Mouse (Mus musculus) heart, adult 8-10 months (tissue): ENCODE measurements around the gene Ghr. TPM values are rescaled to one million over a fixed set of nuclear protein-coding genes. Genes with fewer than 3 reads are reported as not detected.

Experiments
- DNase-seq: peaks from one replicate; pipeline ENCODE4 v3.0.0; 2022; ENCODE audit warnings: low spot score
- total RNA-seq, 4 experiments: library from RNA; stranded (reverse); gene quantifications; 2 replicates each; pipeline ENCODE4 v1.2.4; 2022

Ghr gene
- total RNA-seq, 4 experiments from 2014 or later = 156 to 177 (median 174) TPM

GRCm38 (mm10) chr15:3449564-3449963, 133.7 kb downstream of the Ghr start:
- DNase-seq = no peak

GRCm38 (mm10) chr15:3445285-3445909, 137.9 kb downstream of the Ghr start:
- no peak for DNase-seq

- no peak for DNase-seq
Observed at GRCm38 (mm10) chr15:3444448-3445020, 138.8 kb downstream of the Ghr start.

GRCm38 (mm10) chr15:3441506-3442286, 141.6 kb downstream of the Ghr start:
- DNase-seq = no peak

- DNase-seq = peak; percentile 53
Observed at GRCm38 (mm10) chr15:3437381-3437780, 145.9 kb downstream of the Ghr start.

GRCm38 (mm10) chr15:3435637-3436036, 147.7 kb downstream of the Ghr start:
- peak; percentile 46 for DNase-seq

- peak; percentile 31 for DNase-seq
Observed at GRCm38 (mm10) chr15:3434461-3434860, 148.8 kb downstream of the Ghr start.

GRCm38 (mm10) chr15:3433281-3433680, 150.0 kb downstream of the Ghr start:
- DNase-seq = peak; percentile 76

- DNase-seq = no peak
Observed at GRCm38 (mm10) chr15:3432823-3433222, 150.5 kb downstream of the Ghr start.

GRCm38 (mm10) chr15:3429417-3429816, 153.9 kb downstream of the Ghr start:
- no peak for DNase-seq

GRCm38 (mm10) chr15:3429001-3429400, 154.3 kb downstream of the Ghr start:
- no peak for DNase-seq

- no peak for DNase-seq
Observed at GRCm38 (mm10) chr15:3426401-3426800, 156.9 kb downstream of the Ghr start.

GRCm38 (mm10) chr15:3423177-3423576, 160.1 kb downstream of the Ghr start:
- DNase-seq = peak; percentile 40

GRCm38 (mm10) chr15:3417699-3418098, 165.6 kb downstream of the Ghr start:
- DNase-seq = no peak

- DNase-seq = no peak
Observed at GRCm38 (mm10) chr15:3413103-3413502, 170.2 kb downstream of the Ghr start.

GRCm38 (mm10) chr15:3408478-3408877, 174.8 kb downstream of the Ghr start:
- no peak for DNase-seq

GRCm38 (mm10) chr15:3399196-3399595, 184.1 kb downstream of the Ghr start:
- no peak for DNase-seq

- no peak for DNase-seq
Observed at GRCm38 (mm10) chr15:3397369-3398100, 185.8 kb downstream of the Ghr start.

GRCm38 (mm10) chr15:3396149-3396548, 187.1 kb downstream of the Ghr start:
- DNase-seq = no peak

GRCm38 (mm10) chr15:3395700-3396099, 187.6 kb downstream of the Ghr start:
- no peak for DNase-seq

GRCm38 (mm10) chr15:3390722-3391121, 192.6 kb downstream of the Ghr start:
- DNase-seq = no peak

GRCm38 (mm10) chr15:3389011-3389410, 194.3 kb downstream of the Ghr start:
- no peak for DNase-seq
